Mouse (Mus musculus) intestine, embryonic 16.5 days (tissue): ENCODE measurements around the gene Cep164. TPM values are rescaled to one million over a fixed set of nuclear protein-coding genes. Genes with fewer than 3 reads are reported as not detected.
"Not testable (repeated sequence)": the region's sequence is repeated elsewhere in the genome, so short reads cannot be mapped to it uniquely, and the experiment has no call there.

Experiments used
- ATAC-seq: fragments of 200-750 bp; cut with Nextera tagmentation; 2 replicates; pipeline ENCODE4 v1.8.0; 2017; ENCODE audit warnings: moderate TSS enrichment, moderate library complexity
- H3K27ac ChIP-seq: fragments of 300-500 bp; sonication (generic); 2 replicates; pipeline ENCODE4 v1.5.1; 2014; ENCODE audit warnings: mild to moderate bottlenecking, low read length
- H3K27me3 ChIP-seq: fragments of 300-500 bp; sonication (generic); replicated peaks from 2 replicates; pipeline ENCODE4 v1.6.1; 2014; ENCODE audit warnings: low read length, control low read depth, mixed read lengths; ENCODE audit not compliant: control insufficient read depth, insufficient read depth
- H3K36me3 ChIP-seq: fragments of 300-500 bp; sonication (generic); 2 replicates; pipeline ENCODE4 v1.6.1; 2014; ENCODE audit warnings: low read length, control low read depth; ENCODE audit not compliant: control insufficient read depth, insufficient read depth
- H3K4me1 ChIP-seq: fragments of 300-500 bp; sonication (generic); 2 replicates; pipeline ENCODE4 v1.6.1; 2014; ENCODE audit warnings: low read length, control low read depth, mixed read lengths; ENCODE audit not compliant: control insufficient read depth, insufficient read depth
- H3K4me2 ChIP-seq: fragments of 300-500 bp; sonication (generic); 2 replicates; pipeline ENCODE4 v1.6.1; 2014; ENCODE audit warnings: low read depth, low read length, control low read depth
- H3K4me3 ChIP-seq: fragments of 300-500 bp; sonication (generic); 2 replicates; pipeline ENCODE4 v1.5.1; 2014; ENCODE audit warnings: mild to moderate bottlenecking, low read length
- H3K9ac ChIP-seq: fragments of 300-500 bp; sonication (generic); 2 replicates; pipeline ENCODE4 v1.6.1; 2014; ENCODE audit warnings: low read depth, low read length
- H3K9me3 ChIP-seq: fragments of 300-500 bp; sonication (generic); 2 replicates; pipeline ENCODE4 v1.6.1; 2016; ENCODE audit warnings: low read length, control low read depth; ENCODE audit not compliant: control insufficient read depth
- WGBS: fragments of 180-500 bp; shearing (Covaris S2); extraction: QIAGEN DNeasy Blood & Tissue Kit; methylation state at CpG from one replicate; pipeline ENCODE4 v1.1.7; 2014; 5-methylcytosine and 5-hydroxymethylcytosine counted together
- polyA plus RNA-seq: library from polyadenylated mRNA; unstranded; fragments of >200 nt; fragmentation: Nextera tagmentation; extraction: Ambion mirVana; gene quantifications from 2 replicates; pipeline ENCODE4 v1.2.1, GENCODE M21; 2015

Cep164 gene
- polyA plus RNA-seq, 1 experiment from 2014 or later, result 21.6 TPM

GRCm38 (mm10) chr9:45783249-45784069 is 45.0 kb downstream of the Cep164 start:
- H3K27ac ChIP-seq, result no peak overlapping the region
- H3K9ac ChIP-seq, result no peak overlapping the region
- H3K27me3 ChIP-seq, result no peaks in the 10 kb centered on the region
- no peaks in the 10 kb centered on the region for H3K36me3 ChIP-seq
- no peak overlapping the region for H3K4me3 ChIP-seq
- H3K4me1 ChIP-seq, result no peaks in the 10 kb centered on the region
- H3K9me3 ChIP-seq, result no peaks in the 10 kb centered on the region
- no peak overlapping the region for H3K4me2 ChIP-seq
- WGBS, result 86% methylated on average over 12 of the region's 12 CpGs
- no peak for ATAC-seq

- Histone ChIP-seq H3K27ac (no peak overlapping the region), H3K36me3 (no peaks in the 10 kb centered on the region), H3K27me3 (no peaks in the 10 kb centered on the region), H3K4me1 (no peaks in the 10 kb centered on the region), H3K4me3 (no peak overlapping the region), H3K9ac (no peak overlapping the region; the same call in 1 of the 2 replicates), H3K4me2 (no peak overlapping the region), H3K9me3 (no peaks in the 10 kb centered on the region)
- ATAC-seq, result no peak
- WGBS, result 75% methylated on average over 6 of the region's 6 CpGs
These were observed 49.3 kb downstream of the Cep164 start for GRCm38 (mm10) chr9:45779201-45779600.

- not testable (repeated sequence) for H3K4me1 ChIP-seq, H3K36me3 ChIP-seq, H3K27me3 ChIP-seq, H3K4me3 ChIP-seq, H3K27ac ChIP-seq, H3K9ac ChIP-seq, ATAC-seq, H3K9me3 ChIP-seq, H3K4me2 ChIP-seq
- 70% methylated on average over 3 of the region's 3 CpGs for WGBS
These were observed 52.3 kb downstream of the Cep164 start for GRCm38 (mm10) chr9:45776176-45776575.

- H3K36me3 ChIP-seq, result peaks cover 9% of the 10 kb centered on the region
- no peak for ATAC-seq
- no peak overlapping the region for H3K4me2 ChIP-seq
- H3K27ac ChIP-seq, result no peak overlapping the region
- H3K9ac ChIP-seq, result no peak overlapping the region
- no peak overlapping the region for H3K4me3 ChIP-seq
- H3K4me1 ChIP-seq, result no peaks in the 10 kb centered on the region
- WGBS, result 84% methylated on average over 6 of the region's 6 CpGs
- no peaks in the 10 kb centered on the region for H3K9me3 ChIP-seq
- no peaks in the 10 kb centered on the region for H3K27me3 ChIP-seq
These were observed 54.4 kb downstream of the Cep164 start for GRCm38 (mm10) chr9:45774088-45774487.

GRCm38 (mm10) chr9:45769596-45769995 is 58.9 kb downstream of the Cep164 start:
- Histone ChIP-seq H3K27me3 (no peaks in the 10 kb centered on the region), H3K4me3 (no peak overlapping the region), H3K27ac (no peak overlapping the region), H3K9ac (no peak overlapping the region), H3K9me3 (no peaks in the 10 kb centered on the region), H3K4me2 (no peak overlapping the region), H3K36me3 (peaks cover 9% of the 10 kb centered on the region), H3K4me1 (no peaks in the 10 kb centered on the region)
- ATAC-seq, result no peak
- WGBS, result 85% methylated on average over 5 of the region's 5 CpGs

GRCm38 (mm10) chr9:45768421-45768820 is 60.1 kb downstream of the Cep164 start:
- Histone ChIP-seq H3K36me3 (peaks cover 9% of the 10 kb centered on the region), H3K4me3 (no peak overlapping the region), H3K27ac (no peak overlapping the region), H3K9ac (no peak overlapping the region), H3K9me3 (no peaks in the 10 kb centered on the region), H3K4me2 (no peak overlapping the region), H3K27me3 (no peaks in the 10 kb centered on the region), H3K4me1 (no peaks in the 10 kb centered on the region)
- WGBS, result 81% methylated on average over 18 of the region's 18 CpGs
- no peak for ATAC-seq

- Histone ChIP-seq H3K4me2 (no peak overlapping the region), H3K36me3 (peaks cover 9% of the 10 kb centered on the region), H3K27me3 (no peaks in the 10 kb centered on the region), H3K9me3 (no peaks in the 10 kb centered on the region), H3K4me3 (no peak overlapping the region), H3K4me1 (no peaks in the 10 kb centered on the region), H3K27ac (no peak overlapping the region), H3K9ac (no peak overlapping the region)
- WGBS, result 77% methylated on average over 8 of the region's 8 CpGs
- ATAC-seq, result no peak
These were observed 61.3 kb downstream of the Cep164 start for GRCm38 (mm10) chr9:45767155-45767554.

GRCm38 (mm10) chr9:45766195-45766594 is 62.3 kb downstream of the Cep164 start:
- H3K36me3 ChIP-seq, result peaks cover 6% of the 10 kb centered on the region; the same call in 1 of the 2 replicates
- H3K4me3 ChIP-seq, result no peak overlapping the region
- no peak for ATAC-seq
- H3K4me2 ChIP-seq, result no peak overlapping the region
- WGBS, result 86% methylated on average over 6 of the region's 6 CpGs
- H3K9me3 ChIP-seq, result no peaks in the 10 kb centered on the region
- no peaks in the 10 kb centered on the region for H3K27me3 ChIP-seq
- no peaks in the 10 kb centered on the region for H3K4me1 ChIP-seq
- H3K27ac ChIP-seq, result no peak overlapping the region
- H3K9ac ChIP-seq, result no peak overlapping the region

GRCm38 (mm10) chr9:45754452-45755091 is 73.9 kb downstream of the Cep164 start:
- 42% methylated on average over 8 of the region's 8 CpGs for WGBS
- Histone ChIP-seq H3K4me2 (no peak overlapping the region), H3K27me3 (no peaks in the 10 kb centered on the region), H3K27ac (no peak overlapping the region), H3K36me3 (no peaks in the 10 kb centered on the region), H3K9ac (no peak overlapping the region), H3K4me3 (no peak overlapping the region), H3K4me1 (no peaks in the 10 kb centered on the region), H3K9me3 (no peaks in the 10 kb centered on the region)
- ATAC-seq, result no peak
